Mouse (Mus musculus): ENCODE measurements around the gene Ppp1r13l.

Ppp1r13l gene

DNA sequence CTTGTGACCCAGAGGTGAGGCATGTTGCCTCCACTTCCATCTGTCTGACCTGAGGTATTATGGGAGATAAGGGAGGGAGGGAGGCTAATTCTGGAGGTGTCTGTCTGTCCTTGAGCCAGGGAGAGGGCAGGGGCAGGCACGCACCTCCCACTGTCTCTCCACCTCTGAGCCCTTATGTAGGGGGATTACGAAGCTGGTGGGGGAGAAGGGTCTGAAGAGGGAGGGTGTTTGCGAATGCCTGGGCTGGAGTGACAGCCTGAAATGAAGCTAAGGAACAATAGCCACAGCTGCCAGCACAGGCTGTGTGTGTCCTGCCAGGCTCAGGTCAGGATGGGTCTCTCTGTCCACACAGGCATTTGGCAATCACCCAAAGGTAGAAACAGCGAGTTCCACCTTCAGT lies 2.7 kb downstream of the Ppp1r13l start:
- intact Hi-C loops (cut with DNase I): no loop called here

DNA sequence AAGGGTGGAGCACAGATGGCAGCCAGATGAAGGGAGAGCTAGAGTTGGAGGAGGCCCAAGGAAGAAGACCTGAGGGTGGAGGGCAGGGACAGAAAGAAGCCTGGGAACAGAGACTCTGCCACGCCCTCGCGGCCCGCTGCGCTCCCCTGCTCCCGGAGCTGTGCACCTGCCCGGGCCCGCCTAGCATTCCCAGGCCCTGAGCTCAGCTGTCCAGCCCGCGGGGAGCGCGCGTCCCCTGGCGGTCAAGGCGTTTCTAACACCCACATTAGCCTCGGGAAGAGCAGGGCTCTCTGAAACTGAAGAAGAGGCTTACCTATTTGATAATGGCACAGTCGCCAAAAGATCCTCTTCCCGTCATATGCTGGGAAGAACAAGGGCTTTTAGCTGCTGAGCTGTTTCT lies 4.3 kb downstream of the Ppp1r13l start:
- intact Hi-C loops (cut with DNase I): no loop called here

DNA sequence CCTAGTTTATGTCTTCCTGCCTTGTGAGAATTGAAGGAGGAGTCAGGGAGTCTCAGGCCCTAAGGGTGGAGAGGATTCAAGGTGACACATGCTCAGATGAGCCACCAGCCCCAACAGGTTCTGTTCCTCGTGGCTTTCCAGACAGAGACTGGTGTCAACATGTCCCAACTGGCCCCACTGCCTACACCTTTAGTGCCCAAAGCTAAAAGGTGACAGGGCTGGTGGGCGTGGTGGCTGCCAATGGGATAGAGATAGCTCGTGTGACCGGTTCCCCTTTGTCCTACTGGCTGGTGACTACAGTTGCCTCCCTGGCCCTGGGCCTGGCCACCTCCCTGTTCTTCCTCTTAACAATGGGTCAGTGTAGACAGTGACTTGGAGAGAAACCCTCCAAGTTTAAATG lies 5.8 kb downstream of the Ppp1r13l start:
- intact Hi-C loops (cut with DNase I): no loop called here

DNA sequence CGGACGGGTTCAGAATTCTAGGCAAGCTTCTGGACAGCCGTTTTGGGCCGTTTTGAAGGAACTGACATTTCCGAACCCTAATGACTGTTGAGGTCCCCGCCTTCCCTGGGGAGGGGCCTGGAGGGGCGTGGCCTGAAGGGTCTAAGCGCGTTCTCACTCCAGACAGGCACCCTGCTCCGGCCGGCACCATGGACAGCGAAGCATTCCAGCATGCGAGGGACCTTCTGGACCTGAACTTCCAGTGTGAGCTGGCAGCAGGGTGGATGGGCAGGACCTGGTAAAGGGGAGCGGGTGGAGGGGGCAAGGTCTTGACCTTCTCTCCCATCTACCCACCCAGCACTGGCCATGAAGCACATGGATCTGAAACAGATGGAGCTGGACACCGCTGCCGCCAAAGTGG lies 8.8 kb downstream of the Ppp1r13l start:
- intact Hi-C loops (cut with DNase I): no loop called here

DNA sequence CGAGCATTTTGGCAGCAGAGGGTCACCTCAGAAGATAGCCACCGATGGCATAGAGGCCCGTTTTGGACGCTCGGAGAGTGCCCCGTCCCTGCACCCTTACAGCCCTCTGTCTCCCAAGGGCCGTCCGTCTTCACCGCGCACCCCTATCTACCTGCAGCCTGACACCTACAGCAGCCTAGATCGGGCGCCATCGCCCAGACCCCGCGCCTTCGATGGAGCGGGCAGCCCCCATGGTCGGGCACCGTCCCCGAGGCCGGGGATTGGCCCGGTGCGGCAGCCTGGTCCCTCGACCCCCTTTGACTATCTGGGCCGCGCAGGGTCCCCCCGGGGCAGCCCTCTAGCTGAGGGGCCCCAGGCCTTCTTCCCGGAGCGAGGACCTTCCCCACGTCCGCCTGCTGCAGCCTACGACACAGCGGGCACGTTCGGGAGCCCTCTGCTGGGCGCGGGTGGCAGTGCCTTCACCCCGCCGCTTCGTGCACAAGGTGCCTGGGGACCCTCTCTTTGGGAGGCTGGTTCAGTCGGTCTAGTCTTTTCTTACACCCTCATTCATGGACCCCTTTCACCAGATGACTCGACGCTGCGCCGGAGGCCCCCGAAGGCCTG lies 10.4 kb downstream of the Ppp1r13l start:
- intact Hi-C loops (cut with DNase I): no loop called here

DNA sequence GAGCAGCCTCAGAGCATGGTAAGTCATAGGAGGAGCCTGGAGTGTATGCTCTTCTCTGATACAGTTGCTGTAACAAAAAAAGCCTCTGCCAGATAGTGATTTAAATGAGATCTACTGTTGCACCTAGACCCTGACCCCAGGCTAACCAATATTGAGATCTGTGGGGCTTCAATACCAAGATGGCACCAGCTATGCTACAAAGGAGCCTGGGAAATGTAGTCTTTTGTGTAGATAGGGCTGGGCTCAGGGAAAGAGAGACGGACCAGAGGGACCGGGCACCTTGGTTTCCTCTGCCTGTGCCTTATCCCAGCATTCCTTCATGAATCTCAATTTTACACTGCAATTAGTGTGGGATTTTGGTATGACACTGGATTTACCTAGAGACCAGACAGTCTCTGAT lies 13.8 kb downstream of the Ppp1r13l start:
- intact Hi-C loops (cut with DNase I): no loop called here

DNA sequence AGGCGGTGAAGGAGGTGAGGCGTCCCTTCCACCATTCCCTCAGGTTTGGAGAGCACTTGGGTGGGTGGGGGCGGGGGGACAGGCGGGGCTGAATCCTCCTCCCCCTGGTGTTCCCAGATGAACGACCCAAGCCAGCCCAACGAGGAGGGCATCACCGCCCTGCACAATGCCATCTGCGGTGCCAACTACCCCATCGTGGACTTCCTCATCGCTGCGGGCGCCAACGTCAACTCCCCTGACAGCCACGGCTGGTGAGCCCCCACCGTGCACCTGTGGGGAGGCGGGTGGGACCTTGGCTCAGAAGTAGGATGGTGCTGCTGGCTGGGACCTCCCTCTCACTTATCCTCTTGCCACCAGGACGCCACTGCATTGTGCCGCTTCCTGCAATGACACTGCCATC lies 15.8 kb downstream of the Ppp1r13l start:
- intact Hi-C loops (cut with DNase I): no loop called here

DNA sequence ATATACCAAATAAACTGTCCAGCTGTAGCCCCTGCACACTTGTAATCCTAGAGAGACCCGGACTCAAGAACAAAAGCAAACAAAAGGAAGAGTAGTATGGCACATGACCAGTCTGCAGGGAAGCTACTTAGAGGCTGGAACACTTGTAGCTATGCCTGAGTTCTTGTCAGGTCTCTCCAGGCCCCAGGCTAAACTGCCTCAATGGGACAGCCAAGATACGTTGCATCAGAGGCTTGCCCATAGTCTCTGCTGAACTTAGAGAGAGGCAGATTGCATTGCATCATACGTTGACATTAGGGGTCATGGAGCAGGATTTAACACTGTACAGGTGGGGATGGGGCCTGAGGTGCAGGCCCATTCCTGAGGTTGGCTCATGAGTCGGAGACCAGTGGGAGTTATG lies 16.5 kb downstream of the Ppp1r13l start:
- intact Hi-C loops (cut with DNase I): no loop called here

DNA sequence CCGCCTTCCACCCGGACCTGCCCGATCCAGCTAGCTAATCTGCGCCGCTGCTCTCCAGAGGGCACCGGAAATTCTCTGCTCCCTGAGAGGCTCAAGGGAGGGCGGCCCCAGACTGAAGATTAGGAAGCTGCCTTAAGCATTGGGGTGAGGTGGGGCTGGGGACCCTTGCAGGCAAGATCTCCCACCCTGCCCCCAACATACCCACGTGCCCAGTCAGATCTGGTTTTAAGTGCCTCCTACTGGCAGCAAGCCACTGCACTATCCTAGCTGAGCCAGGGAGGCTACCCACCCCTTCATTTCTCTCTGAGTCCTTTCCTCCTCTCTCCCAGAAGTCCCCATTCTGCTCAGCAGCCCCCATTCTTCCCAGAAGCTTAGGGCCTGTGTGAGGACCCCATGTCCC lies 18.5 kb downstream of the Ppp1r13l start:
- intact Hi-C loops (cut with DNase I): no loop called here

DNA sequence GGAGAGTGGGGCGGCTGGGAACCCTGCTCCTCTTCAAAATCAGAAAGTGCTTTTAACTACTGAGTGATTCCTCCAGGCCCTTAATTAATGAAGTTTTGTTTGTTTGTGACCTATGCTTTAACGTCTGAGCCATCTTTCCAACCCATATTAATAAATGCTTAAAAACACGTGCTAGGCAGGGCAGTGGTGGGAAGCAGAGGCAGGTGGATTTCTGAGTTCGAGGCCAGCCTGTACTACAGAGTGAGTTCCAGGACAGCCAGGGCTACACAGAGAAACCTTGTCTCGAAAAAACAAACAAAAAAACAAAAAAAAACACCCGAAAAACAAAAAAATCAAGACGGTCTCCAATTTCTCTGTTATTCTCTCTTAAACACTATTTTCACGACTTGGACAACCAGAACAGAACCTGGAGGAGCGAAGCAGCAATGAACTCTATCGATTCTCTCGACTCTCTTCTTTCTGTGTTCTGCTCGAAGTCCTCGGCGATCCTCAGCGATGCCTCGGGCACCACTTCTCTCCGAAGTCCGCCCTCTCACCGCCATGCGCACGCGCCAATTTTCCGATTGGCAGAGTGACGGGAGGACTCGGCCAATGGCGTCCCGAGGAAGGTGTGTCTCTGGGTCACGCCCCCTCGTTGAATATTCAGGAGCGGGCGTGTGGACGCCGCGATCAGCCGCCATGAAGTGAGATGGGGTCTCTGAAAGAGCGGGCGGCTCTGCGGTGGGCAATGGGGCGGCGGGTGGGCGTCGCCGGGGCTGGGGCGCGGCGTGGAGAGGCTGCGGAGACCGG lies 22.0 kb downstream of the Ppp1r13l start, which contains the start of gene Ercc2:
Gene Ercc2 (plus strand): TSS at position 634 of the 789 bp plus-strand sequence.
- intact Hi-C loops (cut with DNase I): no loop called here

DNA sequence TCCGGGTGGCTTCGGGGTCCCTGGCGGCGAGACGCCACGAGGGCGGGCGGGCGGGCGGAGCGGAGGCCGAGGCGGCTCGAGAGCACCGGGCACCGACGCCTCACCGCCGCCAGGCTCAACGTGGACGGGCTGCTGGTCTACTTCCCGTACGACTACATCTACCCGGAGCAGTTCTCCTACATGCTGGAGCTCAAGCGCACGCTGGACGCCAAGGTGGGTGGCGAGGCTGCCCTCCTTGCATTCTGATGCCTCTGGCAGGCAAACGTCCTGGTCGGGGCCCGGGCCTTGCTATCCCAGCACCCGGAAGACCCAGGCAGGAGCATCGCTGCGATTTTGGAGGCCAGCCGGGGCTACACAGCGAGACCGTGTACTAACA lies 22.6 kb downstream of the Ppp1r13l start:
- intact Hi-C loops (cut with DNase I): no loop called here

DNA sequence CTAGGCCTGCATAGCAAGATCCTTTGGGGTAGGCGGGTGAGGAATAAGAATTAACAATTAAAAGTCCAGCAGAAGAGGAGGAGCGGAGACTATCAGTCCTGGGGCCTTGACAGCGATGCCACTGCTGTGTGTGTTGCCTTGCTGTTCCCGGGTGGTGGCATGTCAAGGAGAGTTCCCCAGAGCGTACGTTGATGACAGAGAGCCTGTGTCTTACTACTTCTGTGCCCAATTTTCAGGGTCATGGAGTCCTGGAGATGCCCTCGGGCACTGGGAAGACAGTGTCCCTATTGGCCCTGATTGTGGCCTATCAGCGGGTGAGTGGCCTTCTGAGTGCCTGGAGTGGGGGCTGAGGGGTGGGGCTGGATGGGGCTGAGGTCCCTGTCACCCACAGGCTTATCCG lies 24.2 kb downstream of the Ppp1r13l start:
- intact Hi-C loops (cut with DNase I): no loop called here

DNA sequence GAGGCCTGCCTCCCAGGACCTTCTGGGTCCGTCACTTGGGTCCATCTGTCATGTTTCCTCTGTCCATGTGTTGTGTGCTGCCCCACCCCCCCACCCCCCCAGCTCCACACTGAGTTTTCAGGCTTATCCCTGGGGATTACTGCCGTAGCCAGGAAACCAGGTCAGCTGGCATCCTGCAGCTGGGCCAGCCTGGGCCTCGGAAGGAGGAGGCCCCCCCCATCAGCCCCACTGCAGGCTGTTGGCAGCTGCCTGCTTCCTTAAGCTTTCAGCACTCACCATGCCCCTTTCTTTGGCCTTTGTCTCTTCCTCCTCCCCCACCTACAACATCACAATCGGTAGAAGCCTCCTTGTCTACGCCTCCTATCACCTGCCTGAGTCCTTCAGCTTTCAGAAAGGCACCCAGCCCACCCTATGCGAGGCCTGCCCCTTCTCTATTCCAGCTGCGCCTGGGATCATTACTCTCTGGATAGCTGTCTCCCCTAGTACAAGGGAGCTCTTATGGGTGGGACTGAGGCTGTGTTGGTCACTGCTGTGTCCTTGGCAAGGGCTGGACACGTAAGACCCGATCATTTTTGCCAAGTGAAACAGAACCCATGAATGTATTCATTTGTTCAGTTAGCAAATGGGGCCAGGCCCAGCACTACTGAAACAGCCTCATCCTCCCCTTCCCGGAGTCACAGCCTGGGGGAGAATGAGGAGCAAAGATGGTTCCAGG lies 29.3 kb downstream of the Ppp1r13l start:
- intact Hi-C loops (cut with DNase I): no loop called here

DNA sequence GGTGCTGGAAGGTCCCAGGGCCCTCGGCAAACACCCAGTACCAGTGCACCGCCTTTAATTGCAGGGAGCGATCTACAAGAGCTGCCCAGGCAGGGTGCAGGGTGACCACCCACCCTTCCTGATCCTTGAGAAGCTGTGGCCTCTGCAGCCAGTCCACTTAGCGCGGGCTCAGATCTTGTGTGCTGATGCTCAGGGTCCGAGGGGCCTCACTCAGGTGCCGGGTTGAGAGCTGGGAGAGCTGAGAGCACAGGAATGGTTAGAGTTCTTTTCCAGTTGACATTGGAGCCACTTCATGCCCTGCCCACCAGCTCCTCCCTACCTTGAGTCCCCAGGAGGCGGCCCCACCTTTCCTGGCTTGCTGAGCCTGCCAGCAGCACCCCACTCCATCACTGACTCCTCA lies 34.9 kb downstream of the Ppp1r13l start:
- intact Hi-C loops (cut with DNase I): no loop called here

DNA sequence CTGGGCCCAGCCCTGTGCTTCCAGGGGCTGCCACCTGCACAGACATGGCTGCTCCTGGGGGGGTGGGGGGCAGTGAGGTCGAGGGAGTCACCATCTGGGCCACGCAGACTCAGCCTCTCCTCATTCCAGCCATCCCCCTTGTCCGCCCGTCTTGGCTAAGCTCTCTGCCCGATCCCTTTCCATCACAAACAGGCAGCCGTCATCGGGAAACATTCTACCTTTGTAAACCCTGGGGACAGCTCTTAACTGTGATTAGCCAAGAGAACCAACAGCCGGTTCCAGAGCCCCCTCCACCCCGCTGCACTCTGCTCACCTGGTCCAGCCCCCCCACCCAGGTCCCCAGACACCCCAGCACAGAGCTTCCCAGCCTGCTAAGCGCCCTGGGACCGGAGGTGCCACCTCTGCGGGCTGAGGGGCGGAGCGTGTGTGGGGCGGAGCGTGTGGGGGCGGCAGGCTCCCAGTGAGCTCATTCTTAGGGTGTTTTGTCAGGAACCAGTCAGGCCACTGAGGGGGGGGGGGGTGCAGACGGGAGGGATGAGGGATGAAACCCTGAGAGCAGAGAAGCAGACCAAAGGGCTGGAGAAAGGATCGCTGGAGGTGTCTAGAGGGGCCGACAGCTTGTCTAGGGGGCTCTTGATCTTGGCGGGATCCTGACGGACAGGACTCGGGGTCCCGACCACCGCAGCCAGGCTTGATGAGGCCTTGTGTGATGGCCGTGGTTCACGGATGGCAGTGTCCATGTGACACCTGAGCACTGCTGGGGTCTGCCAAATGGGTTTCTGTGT lies 40.1 kb downstream of the Ppp1r13l start:
- intact Hi-C loops (cut with DNase I): loop anchor here (5.0 to 10.0 kb wide), 2 partner anchors 115 to 313 kb away; partner anchors contain the start of gene Nkpd1

DNA sequence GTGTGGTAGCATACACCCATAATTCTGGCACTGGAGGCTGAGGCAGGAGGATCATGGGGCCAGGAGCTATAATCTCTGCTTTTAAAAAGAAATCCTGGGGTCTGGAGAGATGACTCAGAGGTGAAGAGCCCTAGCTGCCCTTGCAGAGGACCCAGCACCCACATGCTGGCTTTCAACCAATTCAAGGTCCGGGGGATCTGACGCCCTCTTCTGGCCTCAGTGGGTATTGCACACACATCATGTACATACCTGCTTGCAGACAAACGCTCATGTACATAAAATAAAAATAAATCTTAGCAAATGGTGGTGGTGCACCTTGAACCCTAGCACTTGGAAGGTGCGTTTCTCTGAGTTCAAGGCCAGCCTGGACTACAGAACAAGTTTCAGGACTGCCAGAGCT lies 41.4 kb downstream of the Ppp1r13l start:
- intact Hi-C loops (cut with DNase I): loop anchor here (5.0 to 10.0 kb wide), 2 partner anchors 114 to 311 kb away; partner anchors contain the start of gene Nkpd1

DNA sequence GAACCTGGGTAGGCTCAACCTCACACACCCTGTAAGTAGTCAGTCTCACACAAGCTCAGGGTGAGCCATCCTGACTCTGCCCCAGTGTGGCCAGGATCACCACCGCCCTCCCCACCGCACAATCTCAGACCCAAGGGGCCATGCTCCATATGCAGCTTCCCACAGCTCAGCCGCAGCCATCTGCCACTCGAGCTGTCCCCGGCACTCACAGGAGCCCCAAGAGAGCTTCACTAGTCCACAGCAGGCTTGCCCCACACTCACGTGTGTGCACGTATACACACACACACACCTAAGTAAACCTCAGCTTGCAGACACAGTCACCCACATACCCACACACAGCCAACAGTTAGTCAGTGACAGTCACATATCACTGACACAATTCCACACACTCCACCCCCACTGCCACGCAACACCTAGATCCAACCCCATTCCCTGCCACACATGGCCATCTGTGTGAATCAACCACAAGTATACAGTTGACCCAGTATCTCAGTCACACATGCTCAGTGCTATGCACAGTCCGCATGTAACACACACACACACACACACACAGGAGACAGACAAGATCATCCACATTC lies 43.1 kb downstream of the Ppp1r13l start:
- intact Hi-C loops (cut with DNase I): loop anchor here (5.0 to 10.0 kb wide), 2 partner anchors 112 to 310 kb away; partner anchors contain the start of gene Nkpd1

DNA sequence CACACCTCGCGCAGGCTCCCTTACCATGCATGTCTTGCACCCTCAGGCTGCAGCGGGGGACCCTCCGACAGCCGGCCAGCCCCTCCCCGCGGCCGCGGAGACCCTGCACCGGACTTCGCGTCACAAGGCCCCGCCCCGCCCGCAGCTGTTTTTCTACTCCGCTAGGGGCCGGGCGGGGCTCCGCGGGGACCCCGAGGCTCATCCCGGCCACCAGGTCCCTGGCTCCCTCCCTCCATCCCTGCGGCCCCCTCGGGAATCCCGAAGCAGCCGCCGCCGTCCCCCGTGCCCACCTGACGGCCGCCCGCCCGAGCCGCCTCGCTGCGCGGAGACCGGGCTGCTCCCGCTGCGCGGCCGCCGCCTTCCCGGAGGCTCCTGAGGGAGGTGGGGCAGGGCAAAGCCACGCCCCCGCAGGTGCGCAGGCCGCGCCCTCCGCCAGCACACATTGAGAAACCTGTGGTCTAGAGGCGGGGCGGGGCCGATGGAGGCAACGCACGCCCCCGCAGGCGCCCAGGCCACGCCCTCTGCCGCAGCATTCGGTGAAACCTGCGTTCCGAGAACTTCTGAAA lies 44.3 kb downstream of the Ppp1r13l start, which contains the start of gene Klc3:
Gene Klc3 (minus strand): TSS at position 374 of the 566 bp plus-strand sequence.
- intact Hi-C loops (cut with DNase I): loop anchor here (5.0 to 10.0 kb wide), 2 partner anchors 111 to 308 kb away; partner anchors contain the start of gene Nkpd1

DNA sequence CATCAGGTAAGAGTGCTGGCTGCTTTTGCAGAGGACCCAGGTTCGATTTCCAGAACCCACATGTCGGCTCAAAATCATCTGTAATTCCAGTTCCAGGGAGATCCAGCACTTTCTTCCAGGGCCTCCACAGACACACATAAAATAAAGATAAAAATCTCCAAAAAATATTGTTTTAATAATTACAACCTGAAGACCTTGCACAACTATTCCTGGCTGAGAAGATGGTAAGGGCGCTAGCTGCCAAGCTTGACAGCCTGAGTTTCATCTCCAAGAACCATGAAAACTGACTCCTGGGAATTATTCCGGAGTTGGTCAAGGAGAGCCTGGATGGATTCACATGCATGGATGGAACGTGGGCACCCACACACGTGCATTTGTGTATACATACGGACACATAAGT lies 44.9 kb downstream of the Ppp1r13l start, which contains the start of gene Ckm:
Gene Ckm (plus strand): TSS at position 301 of the 400 bp plus-strand sequence.
- intact Hi-C loops (cut with DNase I): loop anchor here (5.0 to 10.0 kb wide), 2 partner anchors 110 to 308 kb away; partner anchors contain the start of gene Nkpd1

DNA sequence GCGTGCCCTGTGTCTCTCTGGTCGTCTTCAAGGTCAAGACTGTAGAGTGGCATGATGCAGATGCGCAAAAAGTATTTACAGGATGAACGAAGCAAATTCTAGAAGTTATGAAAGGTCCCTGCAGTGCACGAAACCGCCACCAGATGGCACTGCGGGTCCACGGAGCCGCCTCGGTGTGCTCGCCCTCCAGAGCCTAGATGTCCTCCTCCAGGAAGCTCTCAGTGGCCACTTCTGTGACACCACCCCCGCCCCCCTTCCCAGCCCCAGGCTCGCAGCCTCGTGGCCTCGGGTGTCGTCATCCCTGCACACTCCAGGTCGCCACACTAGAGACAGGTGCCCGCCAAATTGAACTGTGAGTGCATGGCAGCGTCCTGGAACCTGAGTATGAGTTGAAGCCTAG lies 45.9 kb downstream of the Ppp1r13l start:
- intact Hi-C loops (cut with DNase I): loop anchor here (5.0 to 10.0 kb wide), 2 partner anchors 37 to 109 kb away; partner anchors contain the start of gene Nkpd1
